Mouse (Mus musculus): ENCODE data around the gene Kif2a.

DNA sequence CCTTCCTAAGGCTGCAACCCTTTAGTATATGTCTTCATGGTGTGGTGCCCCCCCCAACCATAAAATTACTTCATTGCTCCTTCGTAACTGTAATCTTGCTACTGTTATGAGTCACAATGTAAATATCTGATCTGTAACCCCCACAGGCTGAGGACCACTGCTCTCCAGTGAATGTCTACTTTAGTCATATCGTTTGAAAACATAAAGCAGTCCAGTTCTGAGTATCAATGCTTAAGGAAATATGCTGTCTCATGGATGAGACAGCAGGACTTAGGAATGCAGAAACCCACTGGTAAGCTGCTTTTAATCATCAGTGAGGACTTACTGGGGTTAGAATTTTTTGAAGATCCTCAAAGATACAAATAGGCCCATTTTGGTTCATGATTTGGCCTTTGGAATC lies 2.5 kb downstream of the Kif2a start:
- TF ChIP-seq CTCF (IDR thresholded peaks at IDR 0.05) (no peak), POLR2A (IDR thresholded peaks at IDR 0.05; ENCODE audit: insufficient read depth, low read depth, low read length) (no peak)
